Mouse (Mus musculus): Measurements from ENCODE around the gene Srsf2.
A peak's percentile ranks its signal among the peaks of the same experiment; 100 is the strongest.

DNA sequence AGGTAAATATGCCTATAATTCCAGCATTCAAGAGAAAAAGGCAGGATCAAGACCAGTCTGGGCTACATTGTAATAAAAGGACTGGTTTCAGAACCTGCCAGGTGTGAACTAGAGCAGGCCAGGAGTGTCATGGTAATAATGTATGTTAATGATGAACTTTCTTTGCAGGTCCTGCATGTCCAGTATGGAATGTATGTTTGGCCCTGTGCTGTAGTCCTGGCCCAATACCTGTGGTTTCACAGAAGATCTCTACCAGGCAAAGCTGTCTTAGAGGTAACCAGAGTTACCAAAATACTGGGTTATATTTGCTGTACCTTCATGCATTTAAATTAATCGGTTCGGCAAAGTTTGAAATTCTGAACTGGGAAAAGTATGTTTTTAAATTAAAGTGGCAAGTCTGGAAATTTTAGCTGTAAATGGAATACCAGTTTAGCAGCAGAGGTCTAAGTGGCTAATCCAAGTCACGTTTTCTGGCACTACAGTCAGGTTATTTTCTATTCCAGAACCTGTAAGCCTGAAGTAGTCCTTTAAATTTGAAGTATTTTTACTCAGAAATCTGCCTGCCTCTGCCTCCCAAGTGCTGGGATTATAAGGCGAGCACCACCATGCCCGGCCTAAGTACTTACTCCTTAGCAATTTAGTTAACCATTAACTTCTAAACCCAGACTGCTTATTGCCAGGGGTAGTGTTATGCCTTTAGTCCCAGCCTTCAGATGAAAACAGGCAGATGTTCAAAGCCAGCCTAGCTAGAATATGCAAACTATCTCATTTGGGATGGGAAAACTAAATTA lies 4.6 kb downstream of the Srsf2 start:
- TF ChIP-seq CTCF (IDR thresholded peaks at IDR 0.05; ENCODE audit: borderline replicate concordance, insufficient read depth, low read length) (no peak), POLR2A (IDR thresholded peaks at IDR 0.05; ENCODE audit: low read depth, low read length) (peak; percentile 36)
